Mouse (Mus musculus) liver, adult 2 months (tissue): ENCODE measurements around the gene Pus10.

Source experiments
- CTCF ChIP-seq: fragments of 200-500 bp; IDR thresholded peaks from 2 replicates; pipeline ENCODE4 v1.5.1; 2011; ENCODE audit warnings: low read depth, low read length, control low read depth
- POLR2A ChIP-seq: fragments of 200-500 bp; IDR thresholded peaks from 2 replicates; pipeline ENCODE4 v1.6.1; 2011; ENCODE audit warnings: low read length, control low read depth; ENCODE audit not compliant: insufficient read depth; ENCODE audit errors: extremely low read depth

DNA sequence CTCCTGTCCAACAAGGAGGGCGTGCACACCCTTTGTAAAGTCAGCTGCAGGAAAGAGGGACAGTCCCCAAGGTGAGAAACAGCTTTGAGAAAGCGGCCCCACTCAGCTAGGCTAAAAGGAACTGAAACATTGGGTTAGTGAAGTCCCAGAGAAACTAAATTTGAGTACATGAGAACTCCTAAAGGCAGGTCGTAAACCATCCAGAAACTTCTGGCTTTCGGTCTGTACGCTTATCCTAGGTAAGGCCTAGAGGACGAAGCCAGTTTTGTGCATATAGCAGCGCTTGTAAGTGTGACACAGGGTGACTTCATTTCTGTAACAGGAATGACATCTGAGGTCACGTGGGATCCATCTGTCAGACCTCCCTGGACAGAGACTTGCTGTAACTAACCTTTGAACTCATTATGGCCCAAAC lies 113.3 kb downstream of the Pus10 start:
- TF ChIP-seq CTCF (no peak), POLR2A (no peak)
